Mouse (Mus musculus) cerebellum, adult 2 months (tissue): ENCODE data around the gene Gtf2h4.

Source experiments
- CTCF ChIP-seq: fragments of 200-500 bp; IDR thresholded peaks from 2 replicates; pipeline ENCODE4 v1.5.1; 2011; ENCODE audit warnings: low read depth, mild to moderate bottlenecking, control low read depth, low read length, moderate library complexity, borderline replicate concordance; ENCODE audit not compliant: insufficient read depth
- POLR2A ChIP-seq: fragments of 200-500 bp; IDR thresholded peaks from 2 replicates; pipeline ENCODE4 v1.6.1; 2011; ENCODE audit warnings: low read length, control low read depth, borderline replicate concordance; ENCODE audit not compliant: insufficient read depth

- TF ChIP-seq CTCF (no peak), POLR2A (peak; percentile 37; the same call in 1 of the 2 replicates)
Observed at GRCm38 (mm10) chr17:35697759-35698500, 24.4 kb upstream of the Gtf2h4 start.
